Mouse (Mus musculus) cerebellum, postnatal 25 days (tissue): ENCODE measurements around the gene Nr2c2ap.

ENCODE experiments used
- DNase-seq, 2 experiments: peaks; one replicate each; pipeline ENCODE4 v3.0.0; 2021; ENCODE audit warnings: mixed read lengths in 2 of 2

Nr2c2ap gene

GRCm38 (mm10) chr8:70131166-70131883 is at the start of gene Nr2c2ap:
TSS of gene Nr2c2ap (plus strand) at chr8:70131333.
- DNase-seq, result peak; percentile 81 to 91

GRCm38 (mm10) chr8:70081976-70082375 is 49.2 kb upstream of the Nr2c2ap start:
- DNase-seq, result peak in 1 of 2 experiments; percentile 63

- peak; percentile 88 to 93 for DNase-seq
Observed at GRCm38 (mm10) chr8:70083285-70083684, 47.8 kb upstream of the Nr2c2ap start, which contains the start of gene Hapln4. TSS of gene Hapln4 (plus strand) at chr8:70083457.

- DNase-seq, result peak; percentile 61 to 65
Observed at GRCm38 (mm10) chr8:70084191-70085065, 46.7 kb upstream of the Nr2c2ap start.

GRCm38 (mm10) chr8:70086151-70086550 is 45.0 kb upstream of the Nr2c2ap start:
- no peak for DNase-seq

GRCm38 (mm10) chr8:70087237-70087636 is 43.9 kb upstream of the Nr2c2ap start:
- DNase-seq, result no peak

GRCm38 (mm10) chr8:70087836-70088650 is 43.1 kb upstream of the Nr2c2ap start:
- peak; percentile 66 to 77 for DNase-seq

- DNase-seq, result no peak
Observed at GRCm38 (mm10) chr8:70089296-70089960, 41.7 kb upstream of the Nr2c2ap start.

GRCm38 (mm10) chr8:70092786-70093185 is 38.3 kb upstream of the Nr2c2ap start:
- DNase-seq, result no peak

- DNase-seq, result no peak
Observed at GRCm38 (mm10) chr8:70099276-70099675, 31.9 kb upstream of the Nr2c2ap start.

- no peak for DNase-seq
Observed at GRCm38 (mm10) chr8:70100241-70100640, 30.9 kb upstream of the Nr2c2ap start.

GRCm38 (mm10) chr8:70104506-70104905 is 26.6 kb upstream of the Nr2c2ap start:
- DNase-seq, result peak; percentile 55 to 73

GRCm38 (mm10) chr8:70104922-70105321 is 26.2 kb upstream of the Nr2c2ap start:
- DNase-seq, result no peak

- no peak for DNase-seq
Observed at GRCm38 (mm10) chr8:70110451-70110850, 20.7 kb upstream of the Nr2c2ap start.

- no peak for DNase-seq
Observed at GRCm38 (mm10) chr8:70111192-70111795, 19.8 kb upstream of the Nr2c2ap start.

GRCm38 (mm10) chr8:70112401-70113016 is 18.6 kb upstream of the Nr2c2ap start:
- no peak for DNase-seq

- DNase-seq, result no peak
Observed at GRCm38 (mm10) chr8:70114488-70114887, 16.6 kb upstream of the Nr2c2ap start.

GRCm38 (mm10) chr8:70114892-70115291 is 16.2 kb upstream of the Nr2c2ap start:
- DNase-seq, result no peak

- DNase-seq, result no peak
Observed at GRCm38 (mm10) chr8:70117611-70118010, 13.5 kb upstream of the Nr2c2ap start.

- DNase-seq, result no peak
Observed at GRCm38 (mm10) chr8:70118726-70119700, 12.1 kb upstream of the Nr2c2ap start.
